Mouse (Mus musculus) stomach, postnatal 0 days (tissue): Measurements from ENCODE around the gene Rabepk.

Experiments
- CTCF ChIP-seq: IDR thresholded peaks from 2 replicates; pipeline ENCODE4 v1.5.1; 2016; ENCODE audit warnings: antibody characterized with exemption, low read depth, mild to moderate bottlenecking, moderate library complexity
- EP300 ChIP-seq: optimal IDR thresholded peaks from 2 replicates; pipeline ENCODE3; 2016; ENCODE audit warnings: antibody characterized with exemption

DNA sequence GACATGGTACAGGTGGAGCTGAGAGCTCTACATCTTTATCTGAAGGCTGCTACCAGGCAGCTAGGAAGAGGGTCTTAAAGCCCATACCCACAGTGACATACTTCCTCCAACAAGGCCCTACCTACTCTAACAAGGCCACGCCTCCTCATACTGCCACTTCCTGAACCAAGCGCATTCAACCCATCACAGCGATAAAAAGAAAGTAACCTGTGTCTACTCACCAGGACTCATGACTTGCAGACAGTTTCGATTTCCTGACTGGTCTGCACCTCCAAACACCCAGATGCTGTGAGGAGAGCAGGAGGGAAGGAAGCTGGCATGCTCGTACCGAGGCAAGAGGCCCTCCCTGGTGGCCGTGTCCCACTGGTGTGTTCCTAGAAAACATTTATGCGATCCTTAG, 9.4 kb downstream of the Rabepk start:
- no peak for TF ChIP-seq EP300
- no peak for TF ChIP-seq CTCF
